Comparison of ENCODE assay signal across 18 mouse cellular contexts in genomic region chr9:96954063-96954809, GRCm38 (mm10).
DNase-seq lines count a peak whose midpoint lies in the region; ATAC-seq and TF ChIP-seq lines count a peak whose summit lies in the region.
"Had no signal": no experiment of that assay in that cellular context is flagged by ENCODE, and none has a peak within 500 bp of the region (broad histone marks: within the 10 kb centered on the region; RNA-seq: fewer than 3 reads in every experiment).

No protein-coding gene starts in this region.

- no peak overlapping the region for H3K4me3 ChIP-seq in heart, embryonic 13.5 days
- H3K4me3 ChIP-seq in thymus, adult 2 months (ENCODE audit: control insufficient read depth, insufficient read depth, low read length), result no peak overlapping the region
- H3K4me3 ChIP-seq: forebrain, embryonic 13.5 days; midbrain, embryonic 13.5 days had no signal

- no peak for TF ChIP-seq CTCF in thymus, adult 2 months (IDR thresholded peaks at IDR 0.05; ENCODE audit: borderline replicate concordance, control insufficient read depth, extremely low read depth, insufficient read depth, low read length, poor library complexity)

- H3K4me1 ChIP-seq in heart, embryonic 13.5 days, result peaks cover 99% of the 10 kb centered on the region
- peaks cover 58% of the 10 kb centered on the region for H3K4me1 ChIP-seq in thymus, adult 2 months (replicated peaks; ENCODE audit: control insufficient read depth, insufficient read depth, low read length)

- intact Hi-C loops in left cerebral cortex, postnatal 14 days (cut with DNase I), result no loop called here
- intact Hi-C loops in left cerebral cortex, postnatal 4 days (cut with DNase I), result no loop called here

- no peaks in the 10 kb centered on the region for H3K9me3 ChIP-seq in heart, embryonic 13.5 days
- H3K9me3 ChIP-seq: forebrain, embryonic 13.5 days; midbrain, embryonic 13.5 days had no signal

- no peaks in the 10 kb centered on the region for H3K27me3 ChIP-seq in heart, embryonic 13.5 days (replicated peaks)
- H3K27me3 ChIP-seq in thymus, adult 2 months (ENCODE audit: control insufficient read depth, insufficient read depth, low read length), result no peaks in the 10 kb centered on the region
- H3K27me3 ChIP-seq: forebrain, embryonic 13.5 days; midbrain, embryonic 13.5 days had no signal

- no peak overlapping the region for H3K4me2 ChIP-seq in heart, embryonic 13.5 days
- H3K4me2 ChIP-seq: forebrain, embryonic 13.5 days; midbrain, embryonic 13.5 days had no signal

- peak; percentile 61 for DNase-seq in adrenal gland, adult 2 months
- no peak for DNase-seq in adrenal gland, postnatal 10 days
- DNase-seq in heart, postnatal 4 days, result no peak
- peak; percentile 18 to 33 for DNase-seq in left cerebral cortex, postnatal 14 days (ENCODE audit: low spot score in 2 of 2)
- no peak for DNase-seq in left cerebral cortex, postnatal 4 days
- no peak for DNase-seq in thymus, adult 2 months
- DNase-seq in thymus, postnatal 36 days, result no peak
- DNase-seq: cerebellum, adult 8-10 months; embryo, embryonic 11 days; kidney, postnatal 10 days; layer of hippocampus, adult 9-11 months; lung, adult 2 months; lung, postnatal 4 days had no signal

- H3K9ac ChIP-seq in heart, embryonic 13.5 days, result peak overlapping the region; percentile 70
- H3K9ac ChIP-seq: forebrain, embryonic 13.5 days; midbrain, embryonic 13.5 days had no signal

- peak overlapping the region; percentile 97 for H3K27ac ChIP-seq in heart, embryonic 13.5 days (replicated peaks)
- H3K27ac ChIP-seq in thymus, adult 2 months (ENCODE audit: control insufficient read depth, insufficient read depth, low read length), result peak overlapping the region; percentile 27
- H3K27ac ChIP-seq: forebrain, embryonic 13.5 days; midbrain, embryonic 13.5 days; stomach, postnatal 0 days had no signal

- no peak for ATAC-seq in heart, embryonic 13.5 days (ENCODE audit: extremely low read depth, insufficient number of reproducible peaks, low FRiP score, low TSS enrichment)
- ATAC-seq: forebrain, embryonic 13.5 days; inflammation-experienced regulatory T-cells, adult 6 months; midbrain, embryonic 13.5 days had no signal

- no peaks in the 10 kb centered on the region for H3K36me3 ChIP-seq in heart, embryonic 13.5 days
- no peaks in the 10 kb centered on the region for H3K36me3 ChIP-seq in thymus, adult 2 months (ENCODE audit: control insufficient read depth, insufficient read depth, low read length)
- H3K36me3 ChIP-seq: midbrain, embryonic 13.5 days had no signal

- WGBS in heart, embryonic 13.5 days, result 67% methylated on average over 15 of the region's 15 CpGs
- WGBS in thymus, adult 2 months, result 94% methylated on average over 15 of the region's 15 CpGs

- no peak for TF ChIP-seq POLR2A in thymus, adult 2 months (IDR thresholded peaks at IDR 0.05; ENCODE audit: control insufficient read depth, extremely low read depth, insufficient read depth, low read length, poor library complexity)

Comparison
In these comparisons a context has a peak if more than half of its experiments do, and no peak if none do; other contexts are left out.
1. DNase-seq: peak in adrenal gland, adult 2 months (single experiment) and left cerebral cortex, postnatal 14 days (2 of 2); none in adrenal gland, postnatal 10 days (single experiment), heart, postnatal 4 days (single experiment), left cerebral cortex, postnatal 4 days (single experiment), thymus, adult 2 months (single experiment) and thymus, postnatal 36 days (0 of 2).